Mouse (Mus musculus): ENCODE measurements around the gene Clstn2. TPM values are rescaled to one million over a fixed set of nuclear protein-coding genes. Genes with fewer than 3 reads are reported as not detected.

Gene Clstn2
- polyA plus RNA-seq, 1 experiment from 2014 or later = 1.3 TPM

DNA sequence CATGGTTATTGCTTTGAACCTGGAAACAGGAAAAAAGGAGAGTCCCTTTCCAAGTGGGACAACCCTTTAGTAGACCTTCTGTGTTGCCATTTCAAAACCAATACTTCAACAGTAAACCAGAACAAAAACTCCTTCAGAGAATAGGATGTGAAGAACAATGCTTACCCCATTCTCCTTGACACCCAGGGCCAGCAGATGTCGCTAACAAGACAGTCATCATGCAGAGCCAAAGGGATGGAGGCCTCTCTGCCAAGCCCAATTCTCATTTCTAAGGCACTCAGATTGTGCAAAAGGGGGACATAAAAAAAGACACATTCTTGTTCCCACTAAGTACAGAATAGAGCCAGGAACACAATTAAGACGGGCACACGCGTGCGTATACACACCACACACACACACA, 16.4 kb downstream of the Clstn2 start:
- no peaks in the 10 kb centered on the region for H3K4me1 ChIP-seq
- no peaks in the 10 kb centered on the region for H3K36me3 ChIP-seq
- no peak for ATAC-seq (ENCODE audit: borderline replicate concordance, extremely low read depth, low FRiP score, low TSS enrichment)
- H3K27ac ChIP-seq = no peak overlapping the region
- no peaks in the 10 kb centered on the region for H3K27me3 ChIP-seq
- no peak overlapping the region for H3K9ac ChIP-seq
- WGBS = 88% methylated on average over 4 of the region's 5 CpGs
- no peaks in the 10 kb centered on the region for H3K9me3 ChIP-seq
- H3K4me2 ChIP-seq = no peak overlapping the region
- no peak overlapping the region for H3K4me3 ChIP-seq

DNA sequence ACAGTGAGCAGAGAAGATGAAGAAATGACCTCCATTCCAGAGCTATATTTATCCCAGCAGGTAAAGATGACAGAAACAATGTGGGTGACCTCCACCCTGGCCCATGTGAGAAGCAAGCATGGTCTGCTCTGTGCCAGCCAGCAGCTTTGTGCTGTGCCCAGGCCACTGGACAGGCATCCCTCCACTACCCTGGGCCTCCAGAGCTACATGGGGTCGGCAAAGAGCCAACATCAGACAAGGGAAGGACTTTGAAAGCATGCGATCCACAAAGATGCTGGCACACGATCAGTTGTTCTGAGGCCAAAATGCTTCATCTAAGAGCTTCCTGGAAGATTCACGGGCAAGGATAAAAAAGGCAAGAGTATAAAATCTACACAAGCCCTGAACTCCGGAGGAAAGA, 36.6 kb downstream of the Clstn2 start:
- H3K36me3 ChIP-seq = no peaks in the 10 kb centered on the region
- H3K27ac ChIP-seq = no peak overlapping the region
- 61% methylated on average over 5 of the region's 5 CpGs for whole genome bisulfite sequencing
- ATAC-seq (ENCODE audit: borderline replicate concordance, extremely low read depth, low FRiP score, low TSS enrichment) = no peak
- H3K9ac ChIP-seq = no peak overlapping the region
- H3K4me3 ChIP-seq = no peak overlapping the region
- no peaks in the 10 kb centered on the region for H3K9me3 ChIP-seq
- peaks cover 5% of the 10 kb centered on the region; the same call in 1 of the 2 replicates for H3K4me1 ChIP-seq
- H3K4me2 ChIP-seq = no peak overlapping the region
- no peaks in the 10 kb centered on the region for H3K27me3 ChIP-seq

DNA sequence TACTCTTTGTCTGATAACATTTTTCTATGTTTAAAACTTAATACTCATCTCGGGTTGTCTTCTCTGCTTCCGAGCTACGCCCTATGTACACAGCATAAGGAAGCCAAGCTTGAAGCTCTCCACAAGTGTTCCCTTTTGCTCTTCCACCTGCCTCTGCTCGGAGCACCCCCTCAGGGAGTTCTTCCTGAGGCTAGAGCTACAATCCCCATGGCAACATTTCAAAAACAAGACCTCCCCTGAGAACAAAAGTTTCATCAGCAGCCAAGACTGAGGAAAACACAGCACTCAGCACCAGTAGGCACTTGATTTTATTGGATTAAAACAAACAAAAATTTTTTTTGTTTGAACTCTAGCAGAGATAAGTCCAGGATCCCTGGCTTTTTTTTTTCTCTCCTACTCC, 37.3 kb downstream of the Clstn2 start:
- Histone ChIP-seq H3K9ac (no peak overlapping the region), H3K4me1 (peaks cover 5% of the 10 kb centered on the region; the same call in 1 of the 2 replicates), H3K4me3 (no peak overlapping the region), H3K27me3 (no peaks in the 10 kb centered on the region), H3K9me3 (no peaks in the 10 kb centered on the region), H3K27ac (no peak overlapping the region), H3K4me2 (no peak overlapping the region), H3K36me3 (no peaks in the 10 kb centered on the region)
- 52% methylated on average over 4 of the region's 4 CpGs for WGBS
- ATAC-seq (ENCODE audit: borderline replicate concordance, extremely low read depth, low FRiP score, low TSS enrichment) = no peak

DNA sequence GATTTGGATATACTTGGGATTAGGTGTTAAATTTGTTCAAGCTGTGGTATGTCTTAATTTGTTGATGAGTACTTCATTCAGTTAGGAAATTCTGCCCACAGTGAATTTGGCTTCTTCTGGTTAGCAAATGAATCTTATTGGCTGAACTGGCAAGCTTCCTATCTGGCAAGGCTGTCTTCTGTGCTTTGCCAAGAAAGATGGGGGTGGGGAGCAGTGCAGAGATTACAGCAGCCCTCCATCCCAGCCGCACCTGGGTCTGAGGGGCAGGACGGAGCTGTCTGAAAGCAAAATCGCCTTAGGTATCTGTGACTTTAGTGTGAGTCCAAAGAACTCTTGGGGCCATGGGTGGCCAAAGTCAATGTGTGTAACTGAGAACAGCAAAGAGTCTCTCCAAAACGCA, 40.9 kb downstream of the Clstn2 start:
- Histone ChIP-seq H3K27me3 (no peaks in the 10 kb centered on the region), H3K4me3 (no peak overlapping the region), H3K4me2 (no peak overlapping the region), H3K4me1 (peaks cover 5% of the 10 kb centered on the region; the same call in 1 of the 2 replicates), H3K9me3 (no peaks in the 10 kb centered on the region), H3K36me3 (no peaks in the 10 kb centered on the region), H3K9ac (no peak overlapping the region), H3K27ac (no peak overlapping the region)
- WGBS = 38% methylated on average over 4 of the region's 4 CpGs
- no peak for ATAC-seq (ENCODE audit: borderline replicate concordance, extremely low read depth, low FRiP score, low TSS enrichment)

DNA sequence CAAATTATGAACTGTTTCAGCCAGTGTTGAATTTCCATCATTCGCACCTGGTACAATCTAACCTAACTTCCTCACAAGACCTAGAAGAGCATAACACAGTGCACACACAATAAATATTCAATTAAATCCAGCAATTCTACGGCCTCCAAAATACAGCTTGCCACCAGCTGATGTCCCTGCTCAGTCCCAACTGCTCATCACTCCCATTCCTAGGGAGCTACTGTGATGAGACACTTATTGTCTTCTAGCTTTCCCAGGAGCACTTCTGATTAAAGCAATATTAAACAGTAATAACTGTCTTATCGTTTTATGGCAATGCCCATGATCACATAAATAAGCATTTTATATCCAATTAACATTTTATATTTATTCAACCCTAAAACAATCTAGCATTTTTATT, 55.6 kb downstream of the Clstn2 start:
- H3K9me3 ChIP-seq = no peaks in the 10 kb centered on the region
- no peak overlapping the region for H3K27ac ChIP-seq
- no peaks in the 10 kb centered on the region for H3K36me3 ChIP-seq
- H3K4me2 ChIP-seq = no peak overlapping the region
- ATAC-seq (ENCODE audit: borderline replicate concordance, extremely low read depth, low FRiP score, low TSS enrichment) = no peak
- no peaks in the 10 kb centered on the region for H3K4me1 ChIP-seq
- 82% methylated on average over 3 of the region's 3 CpGs for WGBS
- no peak overlapping the region for H3K9ac ChIP-seq
- no peak overlapping the region for H3K4me3 ChIP-seq
- no peaks in the 10 kb centered on the region for H3K27me3 ChIP-seq

DNA sequence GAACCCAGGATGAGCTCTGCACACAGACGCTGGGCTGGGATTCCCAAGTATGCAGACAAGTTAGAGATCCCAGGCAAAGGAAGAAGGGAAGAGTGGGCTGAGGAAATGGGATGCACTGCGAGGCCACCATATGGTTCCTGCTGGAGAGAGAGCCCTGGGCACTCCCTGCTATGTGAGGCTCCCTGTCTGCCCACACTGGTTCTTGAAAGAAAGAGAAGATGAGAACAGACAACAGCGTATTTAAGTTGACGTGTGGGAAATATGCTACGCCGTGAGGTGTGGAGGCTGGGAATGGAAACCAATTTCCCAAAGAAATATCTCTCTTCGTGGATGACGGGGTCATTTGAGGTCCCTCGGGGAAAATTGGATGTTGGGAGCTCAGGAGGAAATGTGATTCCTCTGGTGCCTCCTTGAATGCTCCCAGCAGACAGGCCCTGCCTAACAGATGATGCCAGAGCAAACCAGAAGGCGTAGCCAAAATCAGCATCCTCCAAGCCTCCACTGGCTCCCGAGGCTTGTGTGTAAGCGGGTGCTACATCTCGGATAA, 58.1 kb downstream of the Clstn2 start:
- WGBS = 79% methylated on average over 13 of the region's 13 CpGs
- Histone ChIP-seq H3K27me3 (no peaks in the 10 kb centered on the region), H3K4me3 (no peak overlapping the region), H3K27ac (no peak overlapping the region), H3K4me2 (no peak overlapping the region), H3K4me1 (no peaks in the 10 kb centered on the region), H3K9ac (no peak overlapping the region), H3K9me3 (no peaks in the 10 kb centered on the region), H3K36me3 (no peaks in the 10 kb centered on the region)
- no peak for ATAC-seq (ENCODE audit: borderline replicate concordance, extremely low read depth, low FRiP score, low TSS enrichment)

DNA sequence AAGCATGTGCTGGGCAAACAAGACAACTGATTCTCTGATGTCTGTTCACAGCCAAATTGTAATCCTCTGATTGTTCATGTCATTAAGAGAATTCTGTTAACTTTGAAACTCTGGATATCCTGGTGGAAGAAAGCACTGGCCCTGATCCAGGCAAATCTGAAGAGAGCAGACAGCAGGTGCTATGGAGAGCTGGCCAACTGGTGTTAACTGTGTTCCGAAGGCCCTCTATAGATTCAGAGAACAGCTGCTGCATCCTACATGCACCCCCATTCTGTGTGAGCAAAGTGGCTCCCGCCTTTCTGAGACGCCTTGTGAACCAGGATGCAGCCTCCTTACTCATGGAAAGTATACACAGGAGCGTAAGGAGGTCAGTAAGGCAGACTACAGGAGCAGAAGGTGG, 66.3 kb downstream of the Clstn2 start:
- H3K27ac ChIP-seq = no peak overlapping the region
- ATAC-seq (ENCODE audit: borderline replicate concordance, extremely low read depth, low FRiP score, low TSS enrichment) = no peak
- H3K4me2 ChIP-seq = no peak overlapping the region
- no peaks in the 10 kb centered on the region for H3K4me1 ChIP-seq
- no peak overlapping the region for H3K4me3 ChIP-seq
- no peaks in the 10 kb centered on the region for H3K27me3 ChIP-seq
- no peaks in the 10 kb centered on the region for H3K9me3 ChIP-seq
- no peaks in the 10 kb centered on the region for H3K36me3 ChIP-seq
- no peak overlapping the region for H3K9ac ChIP-seq
- WGBS = 58% methylated on average over 4 of the region's 4 CpGs

DNA sequence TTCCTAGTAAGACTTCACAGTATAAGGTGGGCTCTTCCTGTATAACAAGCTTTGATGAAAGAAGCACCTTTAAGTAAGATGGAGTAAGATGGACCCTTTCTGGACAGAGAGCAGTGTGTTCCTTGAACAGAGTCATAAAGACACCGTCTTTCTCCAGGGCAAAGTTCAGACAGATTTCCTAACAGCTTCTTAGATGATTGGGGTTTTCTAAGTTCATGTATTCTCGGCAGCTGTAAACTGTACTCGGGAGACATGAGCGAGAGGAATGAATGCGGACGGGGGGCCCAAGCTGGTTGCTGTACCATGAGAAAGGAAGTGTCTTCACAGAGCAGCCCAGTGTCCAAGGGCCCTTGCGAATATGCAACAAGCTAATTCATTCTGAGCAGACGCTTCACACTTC, 75.5 kb downstream of the Clstn2 start:
- Histone ChIP-seq H3K9ac (no peak overlapping the region), H3K36me3 (no peaks in the 10 kb centered on the region), H3K27me3 (no peaks in the 10 kb centered on the region), H3K4me3 (no peak overlapping the region), H3K9me3 (no peaks in the 10 kb centered on the region), H3K4me2 (no peak overlapping the region), H3K27ac (no peak overlapping the region), H3K4me1 (no peaks in the 10 kb centered on the region)
- no peak for ATAC-seq (ENCODE audit: borderline replicate concordance, extremely low read depth, low FRiP score, low TSS enrichment)
- WGBS = 63% methylated on average over 8 of the region's 8 CpGs

DNA sequence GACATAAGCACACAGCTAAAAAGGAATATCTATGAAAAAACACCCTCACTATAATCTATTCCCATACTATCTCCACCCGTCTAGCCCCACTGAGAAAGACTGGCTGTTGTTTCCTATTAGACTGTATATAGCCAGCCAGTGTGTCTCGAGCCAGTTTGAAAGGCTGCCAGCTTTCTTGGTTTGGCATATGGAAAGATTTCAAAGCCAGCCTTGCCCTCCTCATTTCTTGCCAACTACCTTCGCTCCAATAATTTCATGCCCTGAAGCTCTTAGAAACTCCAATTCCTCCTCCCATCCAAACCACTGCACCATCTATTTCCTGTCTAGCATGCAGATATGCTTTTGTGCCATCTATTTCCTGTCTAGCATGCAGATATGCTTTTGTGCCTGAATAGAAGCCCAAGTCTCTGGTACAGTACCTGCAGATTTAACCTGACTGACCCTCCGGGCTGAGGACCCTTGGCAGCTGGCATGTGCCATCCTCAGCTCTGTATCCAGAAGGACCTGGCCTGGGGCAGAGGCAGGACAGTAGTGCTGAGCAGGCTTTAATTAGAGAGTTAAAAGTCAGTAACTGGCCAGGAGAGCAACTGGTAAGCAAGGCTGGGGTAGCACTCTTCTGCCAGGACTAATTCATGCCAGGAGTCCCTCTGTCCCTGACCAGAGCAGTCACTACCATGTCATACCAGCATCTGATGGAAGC, 76.4 kb downstream of the Clstn2 start:
- Histone ChIP-seq H3K36me3 (no peaks in the 10 kb centered on the region), H3K27ac (no peak overlapping the region), H3K27me3 (no peaks in the 10 kb centered on the region), H3K9me3 (no peaks in the 10 kb centered on the region), H3K4me1 (no peaks in the 10 kb centered on the region), H3K4me2 (no peak overlapping the region), H3K9ac (no peak overlapping the region), H3K4me3 (no peak overlapping the region)
- WGBS = 53% methylated on average over 4 of the region's 4 CpGs
- ATAC-seq (ENCODE audit: borderline replicate concordance, extremely low read depth, low FRiP score, low TSS enrichment) = no peak

DNA sequence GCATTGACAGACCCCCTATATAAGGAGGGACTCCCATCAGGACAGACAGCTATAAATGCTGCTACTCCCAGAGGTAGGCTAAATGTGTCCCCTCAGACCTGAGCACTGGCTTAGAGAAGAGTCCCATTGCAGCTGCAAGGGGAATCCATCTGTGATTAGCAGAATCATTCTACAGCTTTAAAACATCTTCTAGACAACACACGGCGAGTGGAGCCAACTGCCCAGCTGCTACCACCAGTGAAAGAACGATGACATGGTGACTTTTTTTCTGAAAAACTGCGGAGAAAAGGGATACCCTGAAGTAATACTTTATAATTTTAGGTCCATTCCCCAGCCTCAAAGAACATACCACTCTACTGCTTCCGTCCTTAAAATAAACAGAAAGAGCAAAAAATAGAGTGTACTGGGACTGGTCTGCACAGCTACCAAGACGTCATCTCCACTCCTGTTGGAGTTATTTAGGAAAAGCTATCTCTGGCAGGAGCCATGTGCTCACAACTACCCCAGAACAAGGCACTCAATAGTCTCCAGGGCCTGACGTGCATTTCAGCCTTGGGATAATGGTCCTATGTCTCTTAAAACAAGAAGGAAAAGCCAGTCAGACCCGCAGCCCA, 79.1 kb downstream of the Clstn2 start:
- no peak overlapping the region for H3K9ac ChIP-seq
- H3K27me3 ChIP-seq = no peaks in the 10 kb centered on the region
- H3K4me3 ChIP-seq = no peak overlapping the region
- WGBS = 50% methylated on average over 8 of the region's 8 CpGs
- ATAC-seq (ENCODE audit: borderline replicate concordance, extremely low read depth, low FRiP score, low TSS enrichment) = no peak
- H3K36me3 ChIP-seq = no peaks in the 10 kb centered on the region
- H3K27ac ChIP-seq = no peak overlapping the region
- no peaks in the 10 kb centered on the region for H3K4me1 ChIP-seq
- H3K4me2 ChIP-seq = no peak overlapping the region
- H3K9me3 ChIP-seq = no peaks in the 10 kb centered on the region

DNA sequence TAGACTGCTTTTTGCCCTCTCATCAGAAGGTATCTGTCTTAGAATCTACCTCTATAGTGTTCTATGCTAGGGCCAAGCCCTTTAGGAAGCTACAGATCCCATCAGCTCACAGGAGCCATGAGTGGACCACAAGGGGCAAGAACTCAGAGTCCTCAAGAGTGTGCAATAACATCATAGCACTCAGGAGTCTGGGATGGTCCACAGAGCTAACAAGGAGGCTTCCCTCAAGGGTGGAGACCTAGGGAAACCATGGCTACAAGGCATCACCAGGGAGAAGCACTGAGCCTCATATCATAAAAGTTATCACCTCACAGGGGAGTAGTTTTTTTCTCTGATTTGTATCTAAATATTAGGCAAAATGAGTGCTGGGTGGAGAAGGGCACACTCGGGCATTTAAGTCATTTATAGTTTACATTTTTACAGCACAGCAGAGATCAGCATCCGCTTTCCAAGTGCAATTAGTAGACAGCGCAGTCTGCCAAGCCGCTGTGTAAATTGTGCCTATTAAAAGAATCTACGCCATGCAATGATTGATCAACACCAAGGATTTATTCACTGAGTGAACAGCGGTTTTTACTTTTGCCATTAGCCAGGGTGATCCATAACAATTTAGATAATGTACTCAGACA, 82.5 kb downstream of the Clstn2 start:
- H3K9me3 ChIP-seq = no peaks in the 10 kb centered on the region
- no peak overlapping the region for H3K4me3 ChIP-seq
- H3K36me3 ChIP-seq = no peaks in the 10 kb centered on the region
- no peak overlapping the region for H3K27ac ChIP-seq
- no peak for ATAC-seq (ENCODE audit: borderline replicate concordance, extremely low read depth, low FRiP score, low TSS enrichment)
- no peak overlapping the region for H3K4me2 ChIP-seq
- H3K4me1 ChIP-seq = no peaks in the 10 kb centered on the region
- H3K27me3 ChIP-seq = no peaks in the 10 kb centered on the region
- H3K9ac ChIP-seq = no peak overlapping the region
- WGBS = 59% methylated on average over 6 of the region's 6 CpGs

DNA sequence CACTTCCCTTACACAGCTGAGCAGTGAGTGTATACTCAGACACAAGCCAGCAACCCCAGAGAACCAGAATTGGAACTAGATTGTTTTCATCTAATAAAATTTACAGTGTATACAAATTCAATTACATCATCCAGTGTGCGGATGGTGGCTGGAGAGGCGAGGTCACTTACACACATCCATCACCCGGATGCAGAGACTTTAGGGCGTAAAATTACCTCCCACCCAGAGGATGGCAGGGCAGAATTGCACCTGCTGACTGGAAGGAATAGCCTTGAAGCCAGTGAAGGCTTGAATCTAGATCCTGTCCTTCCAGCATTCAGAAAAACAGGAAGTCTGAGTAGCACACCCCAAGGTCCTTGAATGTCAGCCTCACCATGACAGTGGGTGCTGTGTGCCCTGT, 113.7 kb downstream of the Clstn2 start:
- Histone ChIP-seq H3K27me3 (no peaks in the 10 kb centered on the region), H3K4me2 (no peak overlapping the region), H3K4me1 (no peaks in the 10 kb centered on the region), H3K36me3 (no peaks in the 10 kb centered on the region), H3K27ac (no peak overlapping the region), H3K4me3 (no peak overlapping the region), H3K9ac (no peak overlapping the region), H3K9me3 (no peaks in the 10 kb centered on the region)
- no peak for ATAC-seq (ENCODE audit: borderline replicate concordance, extremely low read depth, low FRiP score, low TSS enrichment)
- 64% methylated on average over 4 of the region's 4 CpGs for WGBS
